Mouse (Mus musculus) midbrain, embryonic 13.5 days (tissue): ENCODE results near the gene Fbxl15. TPM values are rescaled to one million over a fixed set of nuclear protein-coding genes. Genes with fewer than 3 reads are reported as not detected.

Experiments
- ATAC-seq: fragments of 200-750 bp; cut with Nextera tagmentation; 2 replicates; pipeline ENCODE4 v1.8.0; 2017; ENCODE audit warnings: mild to moderate bottlenecking, moderate TSS enrichment, moderate library complexity
- H3K27ac ChIP-seq: fragments of 300-500 bp; sonication (generic); 2 replicates; pipeline ENCODE4 v1.5.1; 2015; ENCODE audit warnings: inconsistent platforms, mild to moderate bottlenecking, moderate library complexity
- H3K27me3 ChIP-seq: fragments of 300-500 bp; sonication (generic); 2 replicates; pipeline ENCODE4 v1.6.1; 2015; ENCODE audit warnings: mild to moderate bottlenecking, inconsistent platforms
- H3K36me3 ChIP-seq: fragments of 300-500 bp; sonication (generic); 2 replicates; pipeline ENCODE4 v1.6.1; 2015; ENCODE audit warnings: mild to moderate bottlenecking, inconsistent platforms
- H3K4me1 ChIP-seq: fragments of 300-500 bp; sonication (generic); replicated peaks from 2 replicates; pipeline ENCODE4 v1.6.1; 2015; ENCODE audit warnings: inconsistent platforms
- H3K4me2 ChIP-seq: fragments of 300-500 bp; sonication (generic); replicated peaks from 2 replicates; pipeline ENCODE4 v1.6.1; 2015; ENCODE audit warnings: moderate library complexity, mild to moderate bottlenecking, inconsistent platforms
- H3K4me3 ChIP-seq: fragments of 300-500 bp; sonication (generic); replicated peaks from 2 replicates; pipeline ENCODE4 v1.5.1; 2015; ENCODE audit warnings: mild to moderate bottlenecking, inconsistent platforms
- H3K9ac ChIP-seq: fragments of 300-500 bp; sonication (generic); replicated peaks from 2 replicates; pipeline ENCODE4 v1.6.1; 2015; ENCODE audit warnings: mild to moderate bottlenecking, inconsistent platforms
- H3K9me3 ChIP-seq: fragments of 300-500 bp; sonication (generic); 2 replicates; pipeline ENCODE4 v1.6.1; 2016; ENCODE audit warnings: mild to moderate bottlenecking, inconsistent platforms
- WGBS: fragments of 180-500 bp; shearing (Covaris S2); methylation state at CpG from one replicate; pipeline ENCODE4 v1.1.7; 2015; 5-methylcytosine and 5-hydroxymethylcytosine counted together
- microRNA counts: library from miRNA; unstranded; fragments of <30 nt; microRNA quantifications from one replicate; lab custom pipeline; 2016
- microRNA-seq: library from miRNA; unstranded; fragments of <30 nt; microRNA quantifications from one replicate; pipeline ENCODE4, GENCODE M21; 2016
- polyA plus RNA-seq: library from polyadenylated mRNA; unstranded; fragments of >200 nt; fragmentation: Nextera tagmentation; extraction: Ambion mirVana; gene quantifications from 2 replicates; pipeline ENCODE4 v1.2.1, GENCODE M21; 2015

Gene Fbxl15
- polyA plus RNA-seq, 1 experiment from 2014 or later, result 44.2 TPM

GRCm38 (mm10) chr19:46362104-46362503 lies 34.1 kb downstream of the Fbxl15 start:
- no peak overlapping the region for H3K4me2 ChIP-seq
- no peak overlapping the region for H3K4me3 ChIP-seq
- no peaks in the 10 kb centered on the region for H3K36me3 ChIP-seq
- no peaks in the 10 kb centered on the region for H3K9me3 ChIP-seq
- no peak for ATAC-seq
- H3K4me1 ChIP-seq, result peaks cover 12% of the 10 kb centered on the region
- H3K27ac ChIP-seq, result no peak overlapping the region
- WGBS, result 87% methylated on average over 8 of the region's 8 CpGs
- no peak overlapping the region for H3K9ac ChIP-seq
- peaks cover 15% of the 10 kb centered on the region for H3K27me3 ChIP-seq

GRCm38 (mm10) chr19:46363294-46364009 lies 35.5 kb downstream of the Fbxl15 start:
- Histone ChIP-seq H3K4me1 (0 out of 2 replicates have a peak, but pooled peaks cover under 1% of the 10 kb centered on the region), H3K27me3 (peaks cover 2% of the 10 kb centered on the region), H3K4me3 (no peak overlapping the region), H3K9ac (no peak overlapping the region), H3K27ac (no peak overlapping the region), H3K36me3 (no peaks in the 10 kb centered on the region), H3K9me3 (no peaks in the 10 kb centered on the region), H3K4me2 (no peak overlapping the region)
- no peak for ATAC-seq
- WGBS, result 86% methylated on average over 11 of the region's 11 CpGs

- 89% methylated on average over 23 of the region's 23 CpGs for WGBS
- no peaks in the 10 kb centered on the region for H3K27me3 ChIP-seq
- H3K36me3 ChIP-seq, result no peaks in the 10 kb centered on the region
- no peak overlapping the region for H3K4me3 ChIP-seq
- H3K9me3 ChIP-seq, result no peaks in the 10 kb centered on the region
- no peak overlapping the region; the same call in 1 of the 2 replicates for H3K9ac ChIP-seq
- no peak overlapping the region for H3K27ac ChIP-seq
- H3K4me2 ChIP-seq, result no peak overlapping the region
- no peaks in the 10 kb centered on the region for H3K4me1 ChIP-seq
- no peak for ATAC-seq
These were observed 40.0 kb downstream of the Fbxl15 start for GRCm38 (mm10) chr19:46367798-46368590.

GRCm38 (mm10) chr19:46369204-46369603 lies 41.2 kb downstream of the Fbxl15 start:
- no peak overlapping the region for H3K27ac ChIP-seq
- WGBS, result 39% methylated on average over 4 of the region's 4 CpGs
- no peak overlapping the region for H3K4me2 ChIP-seq
- no peak overlapping the region for H3K4me3 ChIP-seq
- H3K36me3 ChIP-seq, result no peaks in the 10 kb centered on the region
- H3K4me1 ChIP-seq, result no peaks in the 10 kb centered on the region
- no peaks in the 10 kb centered on the region for H3K27me3 ChIP-seq
- no peak overlapping the region for H3K9ac ChIP-seq
- no peaks in the 10 kb centered on the region for H3K9me3 ChIP-seq
- ATAC-seq, result no peak

GRCm38 (mm10) chr19:46374477-46375088 lies 46.6 kb downstream of the Fbxl15 start:
- Histone ChIP-seq H3K36me3 (peaks cover 37% of the 10 kb centered on the region), H3K4me3 (no peak overlapping the region), H3K4me2 (no peak overlapping the region), H3K9ac (no peak overlapping the region), H3K27me3 (no peaks in the 10 kb centered on the region), H3K9me3 (no peaks in the 10 kb centered on the region), H3K27ac (no peak overlapping the region), H3K4me1 (no peaks in the 10 kb centered on the region)
- WGBS, result 45% methylated on average over 21 of the region's 21 CpGs
- ATAC-seq, result peak; percentile 48

- no peak for ATAC-seq
- 58% methylated on average over 5 of the region's 5 CpGs for WGBS
- Histone ChIP-seq H3K27me3 (no peaks in the 10 kb centered on the region), H3K36me3 (peaks cover 46% of the 10 kb centered on the region), H3K27ac (no peak overlapping the region), H3K9me3 (no peaks in the 10 kb centered on the region), H3K9ac (no peak overlapping the region), H3K4me2 (no peak overlapping the region), H3K4me3 (no peak overlapping the region), H3K4me1 (no peaks in the 10 kb centered on the region)
These were observed 47.5 kb downstream of the Fbxl15 start for GRCm38 (mm10) chr19:46375489-46375888.

- peaks cover 50% of the 10 kb centered on the region for H3K36me3 ChIP-seq
- 76% methylated on average over 4 of the region's 4 CpGs for WGBS
- H3K9ac ChIP-seq, result no peak overlapping the region
- H3K4me3 ChIP-seq, result no peak overlapping the region
- no peaks in the 10 kb centered on the region for H3K27me3 ChIP-seq
- no peaks in the 10 kb centered on the region for H3K4me1 ChIP-seq
- no peaks in the 10 kb centered on the region for H3K9me3 ChIP-seq
- no peak overlapping the region for H3K4me2 ChIP-seq
- no peak overlapping the region for H3K27ac ChIP-seq
- no peak for ATAC-seq
These were observed 47.9 kb downstream of the Fbxl15 start for GRCm38 (mm10) chr19:46375891-46376290.

MicroRNAs within 50 kb of the gene (microRNA counts, 519-probe panel; counts per million panel counts)
- 110 counts per million, percentile 56 among the panel's probes with 10 or more counts for microRNA mmu-miR-146b (lab: Ali Mortazavi, UCI)

Small RNA genes within 50 kb of the gene (microRNA-seq; reads per million reads assigned to microRNA genes)
- gene Mir146b, result 1.9 reads per million

Other genes starting within 250 kb of the Fbxl15 start
- 1.1 TPM in 1 of 2 replicates, not detected in the other for gene Elovl3, start 196.3 kb upstream of the Fbxl15 start, polyA plus RNA-seq
- 1.6 and 9.9 TPM in 2 replicates for gene Pitx3, start 179.9 kb upstream of the Fbxl15 start, polyA plus RNA-seq
- 68.2 and 70.5 TPM in 2 replicates for gene Gbf1, start 175.7 kb upstream of the Fbxl15 start, polyA plus RNA-seq
- 1.8 and 2.3 TPM in 2 replicates for gene Nfkb2, start 23.9 kb upstream of the Fbxl15 start, polyA plus RNA-seq
- 61.7 and 69.0 TPM in 2 replicates for gene Psd, start 1.0 kb upstream of the Fbxl15 start, polyA plus RNA-seq
- gene Cuedc2, start 10.5 kb downstream of the Fbxl15 start, polyA plus RNA-seq, result 290 TPM in 2 replicates
- gene Mfsd13a, start 12.9 kb downstream of the Fbxl15 start, polyA plus RNA-seq, result 7.8 and 9.2 TPM in 2 replicates
- gene 2310034G01Rik, start 22.1 kb downstream of the Fbxl15 start, polyA plus RNA-seq, result 1.7 TPM in 2 replicates
- gene Actr1a, start 67.6 kb downstream of the Fbxl15 start, polyA plus RNA-seq, result 331 and 333 TPM in 2 replicates
- 27.7 and 28.6 TPM in 2 replicates for gene Sufu, start 68.7 kb downstream of the Fbxl15 start, polyA plus RNA-seq
- gene Trim8, start 173.5 kb downstream of the Fbxl15 start, polyA plus RNA-seq, result 27.7 and 33.0 TPM in 2 replicates
- gene Arl3, start 245.0 kb downstream of the Fbxl15 start, polyA plus RNA-seq, result 226 and 238 TPM in 2 replicates
- gene Sfxn2, start 245.2 kb downstream of the Fbxl15 start, polyA plus RNA-seq, result 10.3 and 11.9 TPM in 2 replicates